Comparison of ENCODE assay signal across 32 mouse cellular contexts in the genomic region with DNA sequence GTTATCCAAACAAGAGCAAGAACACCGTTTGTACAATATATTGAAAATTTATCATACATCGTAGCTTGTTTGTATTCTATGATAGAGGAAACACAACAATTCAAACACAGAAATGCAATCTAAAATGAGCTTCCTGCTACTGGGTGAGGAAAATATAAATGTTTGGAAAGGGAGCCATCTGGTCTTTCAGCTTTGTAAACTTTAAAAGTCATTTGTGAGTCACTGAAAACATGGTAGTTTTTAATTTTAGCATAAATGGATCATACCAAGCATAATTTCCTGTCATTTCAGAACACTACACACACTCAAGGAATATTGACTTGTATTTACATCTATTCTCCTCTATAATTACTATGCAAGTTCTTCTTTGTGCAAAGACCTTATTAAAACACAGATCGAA.
DNase-seq lines count a peak whose midpoint lies in the region; ATAC-seq and TF ChIP-seq lines count a peak whose summit lies in the region.
"Had no signal": no experiment of that assay in that cellular context is flagged by ENCODE, and none has a peak within 500 bp of the region (broad histone marks: within the 10 kb centered on the region; RNA-seq: fewer than 3 reads in every experiment).

No protein-coding gene starts in this region.

- no peak overlapping the region for H3K4me3 ChIP-seq in forebrain, postnatal 0 days (ENCODE audit: low read depth, low read length)
- H3K4me3 ChIP-seq in forebrain, embryonic 16.5 days (replicated peaks; ENCODE audit: low read length) = no peak overlapping the region
- H3K4me3 ChIP-seq in liver, adult 2 months (ENCODE audit: insufficient read depth, low read depth, low read length) = no peak overlapping the region
- H3K4me3 ChIP-seq in liver, embryonic 12.5 days = no peak overlapping the region
- H3K4me3 ChIP-seq: embryonic facial prominence, embryonic 10.5 days; embryonic facial prominence, embryonic 13.5 days; erythroblast, embryonic 14.5 days; forebrain, embryonic 13.5 days; heart, embryonic 12.5 days; heart, embryonic 15.5 days; hindbrain, embryonic 10.5 days; hindbrain, embryonic 13.5 days had no signal

- H3K27me3 ChIP-seq in forebrain, postnatal 0 days (ENCODE audit: insufficient read depth, low read length) = no peaks in the 10 kb centered on the region
- H3K27me3 ChIP-seq in forebrain, embryonic 16.5 days (replicated peaks; ENCODE audit: control insufficient read depth, insufficient read depth, low read length) = no peaks in the 10 kb centered on the region
- H3K27me3 ChIP-seq in liver, adult 2 months (ENCODE audit: control insufficient read depth, insufficient read depth, low read length) = no peaks in the 10 kb centered on the region
- no peaks in the 10 kb centered on the region for H3K27me3 ChIP-seq in liver, embryonic 12.5 days (replicated peaks)
- H3K27me3 ChIP-seq: CH12.LX; embryonic facial prominence, embryonic 13.5 days; forebrain, embryonic 13.5 days; heart, embryonic 12.5 days; heart, embryonic 15.5 days; hindbrain, embryonic 13.5 days; Patski had no signal

- no peaks in the 10 kb centered on the region for H3K36me3 ChIP-seq in forebrain, postnatal 0 days (ENCODE audit: insufficient read depth)
- no peaks in the 10 kb centered on the region for H3K36me3 ChIP-seq in forebrain, embryonic 16.5 days (ENCODE audit: control insufficient read depth, insufficient read depth)
- no peaks in the 10 kb centered on the region for H3K36me3 ChIP-seq in liver, adult 2 months (ENCODE audit: control insufficient read depth, insufficient read depth, low read length)
- H3K36me3 ChIP-seq in liver, embryonic 12.5 days = no peaks in the 10 kb centered on the region
- H3K36me3 ChIP-seq: embryonic facial prominence, embryonic 10.5 days; embryonic facial prominence, embryonic 13.5 days; G1E; heart, embryonic 12.5 days; heart, embryonic 15.5 days; hindbrain, embryonic 10.5 days; hindbrain, embryonic 13.5 days had no signal

- no peaks in the 10 kb centered on the region for H3K79me2 ChIP-seq in liver, adult 2 months (ENCODE audit: control insufficient read depth, insufficient read depth, low read length)

- H3K4me2 ChIP-seq in forebrain, postnatal 0 days (ENCODE audit: low read depth) = no peak overlapping the region
- H3K4me2 ChIP-seq in forebrain, embryonic 16.5 days (ENCODE audit: low read length) = no peak overlapping the region
- no peak overlapping the region for H3K4me2 ChIP-seq in liver, embryonic 12.5 days
- H3K4me2 ChIP-seq: embryonic facial prominence, embryonic 13.5 days; forebrain, embryonic 13.5 days; heart, embryonic 12.5 days; heart, embryonic 15.5 days; hindbrain, embryonic 13.5 days had no signal

- TF ChIP-seq CTCF in forebrain, postnatal 0 days (IDR thresholded peaks at IDR 0.05; ENCODE audit: low read depth) = no peak
- no peak for TF ChIP-seq CTCF in liver, adult 2 months (IDR thresholded peaks at IDR 0.05; ENCODE audit: low read depth, low read length)

- no peak for TF ChIP-seq POLR2A in liver, adult 2 months (IDR thresholded peaks at IDR 0.05; ENCODE audit: extremely low read depth, insufficient read depth, low read length)

- H3K9me3 ChIP-seq in forebrain, postnatal 0 days (ENCODE audit: low read length) = no peaks in the 10 kb centered on the region
- no peaks in the 10 kb centered on the region for H3K9me3 ChIP-seq in forebrain, embryonic 16.5 days (ENCODE audit: control insufficient read depth, low read length)
- no peaks in the 10 kb centered on the region for H3K9me3 ChIP-seq in liver, embryonic 12.5 days (replicated peaks)
- H3K9me3 ChIP-seq: embryonic facial prominence, embryonic 10.5 days; embryonic facial prominence, embryonic 13.5 days; forebrain, embryonic 13.5 days; G1E; heart, embryonic 12.5 days; heart, embryonic 15.5 days; hindbrain, embryonic 10.5 days; hindbrain, embryonic 13.5 days had no signal

- 56% methylated on average over 3 of the region's 3 CpGs for WGBS in forebrain, postnatal 0 days
- 62% methylated on average over 3 of the region's 3 CpGs for WGBS in forebrain, embryonic 16.5 days
- 62% methylated on average over 3 of the region's 3 CpGs for WGBS in liver, adult 2 months
- WGBS in liver, embryonic 12.5 days (ENCODE audit: insufficient replicate concordance) = 66% methylated on average over 3 of the region's 3 CpGs

- no peak overlapping the region for H3K27ac ChIP-seq in forebrain, postnatal 0 days (ENCODE audit: low read depth, low read length)
- H3K27ac ChIP-seq in forebrain, embryonic 16.5 days (ENCODE audit: low read length) = no peak overlapping the region
- H3K27ac ChIP-seq in liver, adult 2 months (replicated peaks; ENCODE audit: insufficient read depth, low read depth, low read length) = no peak overlapping the region
- no peak overlapping the region for H3K27ac ChIP-seq in liver, embryonic 12.5 days
- H3K27ac ChIP-seq: embryonic facial prominence, embryonic 10.5 days; embryonic facial prominence, embryonic 13.5 days; forebrain, embryonic 13.5 days; heart, embryonic 15.5 days; hindbrain, embryonic 10.5 days; hindbrain, embryonic 13.5 days; hindbrain, postnatal 0 days had no signal

- H3K4me1 ChIP-seq in forebrain, postnatal 0 days (ENCODE audit: insufficient read depth) = peaks cover 3% of the 10 kb centered on the region; the same call in 1 of the 2 replicates
- H3K4me1 ChIP-seq in forebrain, embryonic 16.5 days (replicated peaks; ENCODE audit: control insufficient read depth, insufficient read depth, low read length) = peaks cover 7% of the 10 kb centered on the region; the same call in 1 of the 2 replicates
- H3K4me1 ChIP-seq in liver, adult 2 months (ENCODE audit: control insufficient read depth, insufficient read depth, low read length) = no peaks in the 10 kb centered on the region
- H3K4me1 ChIP-seq in liver, embryonic 12.5 days = no peaks in the 10 kb centered on the region
- H3K4me1 ChIP-seq: embryonic facial prominence, embryonic 10.5 days; embryonic facial prominence, embryonic 13.5 days; heart, embryonic 12.5 days; heart, embryonic 15.5 days; hindbrain, embryonic 10.5 days; hindbrain, embryonic 13.5 days had no signal

- DNase-seq in forebrain, postnatal 0 days = peak; percentile 32
- DNase-seq in liver, adult 2 months (ENCODE audit: extremely low read depth, low read depth, low spot score) = peak; percentile 19
- DNase-seq in brain, adult 2 months (ENCODE audit: low read depth, low spot score) = peak; percentile 56
- peak; percentile 35 for DNase-seq in telencephalon, adult 2 months (ENCODE audit: low read depth, low spot score)
- DNase-seq in kidney, postnatal 10 days = no peak
- DNase-seq: adrenal gland, postnatal 10 days; adrenal gland, postnatal 36 days; B cell, adult 2 months; cerebellum, adult 11-12 months; cerebellum, adult 8-10 months; cerebellum, postnatal 10 days; cerebellum, postnatal 36 days; embryo, embryonic 11 days; gastrocnemius, postnatal 25 days; heart, adult 18-20 months; heart, postnatal 10 days; heart, postnatal 36 days had no signal

- peak; percentile 49; the same call in 1 of the 2 replicates for ATAC-seq in forebrain, postnatal 0 days
- no peak; the same call in 1 of the 2 replicates for ATAC-seq in forebrain, embryonic 16.5 days
- no peak for ATAC-seq in liver, embryonic 12.5 days
- ATAC-seq: forebrain, embryonic 13.5 days; hindbrain, postnatal 0 days; inflammation-experienced regulatory T-cells, adult 6 months; Patski had no signal

- H3K9ac ChIP-seq in forebrain, postnatal 0 days = no peak overlapping the region
- no peak overlapping the region for H3K9ac ChIP-seq in forebrain, embryonic 16.5 days (replicated peaks; ENCODE audit: low read depth, low read length)
- H3K9ac ChIP-seq in liver, adult 2 months (ENCODE audit: low read depth, low read length) = no peak overlapping the region
- H3K9ac ChIP-seq in liver, embryonic 12.5 days = no peak overlapping the region
- H3K9ac ChIP-seq: embryonic facial prominence, embryonic 13.5 days; forebrain, embryonic 13.5 days; heart, embryonic 12.5 days; heart, embryonic 15.5 days; hindbrain, embryonic 13.5 days had no signal
